In genomic region chr11:98751221-98751782, GRCm38 (mm10) we compare ENCODE assay signal across 8 mouse cellular contexts. TPM values are rescaled to one million over a fixed set of nuclear protein-coding genes. Genes with fewer than 3 reads are reported as not detected.
DNase-seq lines count a peak whose midpoint lies in the region; ATAC-seq and TF ChIP-seq lines count a peak whose summit lies in the region.

No protein-coding gene starts in this region.

- peak overlapping the region; percentile 32; the same call in 1 of the 2 replicates for H3K4me2 ChIP-seq in limb, embryonic 12.5 days
- peak overlapping the region; percentile 77 for H3K4me2 ChIP-seq in neural tube, embryonic 12.5 days (replicated peaks)

- no peaks in the 10 kb centered on the region for H3K9me3 ChIP-seq in limb, embryonic 12.5 days
- no peaks in the 10 kb centered on the region for H3K9me3 ChIP-seq in neural tube, embryonic 12.5 days

- H3K27ac ChIP-seq in gastrocnemius, adult 2 months, result peak overlapping the region; percentile 100
- peak overlapping the region; percentile 80 for H3K27ac ChIP-seq in limb, embryonic 12.5 days
- peak overlapping the region; percentile 83 for H3K27ac ChIP-seq in neural tube, embryonic 12.5 days

- peak overlapping the region; percentile 66 for H3K4me3 ChIP-seq in gastrocnemius, adult 2 months
- no peak overlapping the region for H3K4me3 ChIP-seq in limb, embryonic 12.5 days (replicated peaks)
- no peak overlapping the region; the same call in 1 of the 2 replicates for H3K4me3 ChIP-seq in neural tube, embryonic 12.5 days

- WGBS in limb, embryonic 12.5 days, result 48% methylated on average over 6 of the region's 6 CpGs
- WGBS in neural tube, embryonic 12.5 days, result 48% methylated on average over 6 of the region's 6 CpGs

- H3K36me3 ChIP-seq in limb, embryonic 12.5 days, result peaks cover 26% of the 10 kb centered on the region; the same call in 1 of the 2 replicates
- peaks cover 26% of the 10 kb centered on the region for H3K36me3 ChIP-seq in neural tube, embryonic 12.5 days

- H3K9ac ChIP-seq in limb, embryonic 12.5 days (replicated peaks), result peak overlapping the region; percentile 40
- H3K9ac ChIP-seq in neural tube, embryonic 12.5 days, result peak overlapping the region; percentile 46

- no peaks in the 10 kb centered on the region for H3K27me3 ChIP-seq in limb, embryonic 12.5 days
- no peaks in the 10 kb centered on the region for H3K27me3 ChIP-seq in neural tube, embryonic 12.5 days (replicated peaks)

- peak; percentile 32 for DNase-seq in gastrocnemius, adult 2 months
- no peak for DNase-seq in gastrocnemius, adult 8-10 months (ENCODE audit: low spot score in 2 of 2)
- peak; percentile 75 for DNase-seq in cerebellum, adult 9-11 months
- peak; percentile 48 to 57 for DNase-seq in heart, postnatal 10 days
- no peak for DNase-seq in left cerebral cortex, adult 8-10 months (ENCODE audit: low spot score in 2 of 2)
- no peak for DNase-seq in thymus, postnatal 25 days

- H3K4me1 ChIP-seq in limb, embryonic 12.5 days (replicated peaks), result peaks cover 75% of the 10 kb centered on the region
- H3K4me1 ChIP-seq in neural tube, embryonic 12.5 days, result peaks cover 84% of the 10 kb centered on the region

- no peak for TF ChIP-seq CTCF in gastrocnemius, adult 2 months (IDR thresholded peaks at IDR 0.05)

- intact Hi-C loops in gastrocnemius, adult 2 months (cut with DNase I), result no loop called here
- intact Hi-C loops in heart, postnatal 10 days (cut with DNase I), result loop anchor here (5.0 kb wide), 1 partner anchor 39 kb away; no protein-coding TSS in a partner anchor

- no peak for ATAC-seq in limb, embryonic 12.5 days (ENCODE audit: insufficient number of reproducible peaks, insufficient read depth, low FRiP score, low TSS enrichment, low read depth)
- ATAC-seq in neural tube, embryonic 12.5 days (ENCODE audit: low FRiP score, low read depth), result peak; percentile 45; the same call in 1 of the 2 replicates

RNA-seq across cellular contexts. Expression of gene Thra, which starts 10.9 kb away (rescaled TPM):
- total RNA-seq in gastrocnemius, adult 2 months (2021), result 10 to 100 TPM; 78.8 to 96.8 TPM
- total RNA-seq in gastrocnemius, adult 8-10 months (2022), result 10 to 100 TPM; 67.5 to 81.5 (median 76.2) TPM
- total RNA-seq in heart, postnatal 10 days (2021), result 100 to 1,000 TPM; 172 to 190 TPM
- 22.3 and 24.9 TPM in 2 replicates for polyA plus RNA-seq in limb, embryonic 12.5 days (2016; fragmentation: Nextera tagmentation; extraction: Ambion mirVana)
- 56.9 and 67.0 TPM in 2 replicates for polyA plus RNA-seq in neural tube, embryonic 12.5 days (2016; fragmentation: Nextera tagmentation; extraction: Ambion mirVana)
- 100 to 1,000 TPM; 713 to 794 (median 760) TPM for total RNA-seq in left cerebral cortex, adult 8-10 months (2022)

RNA-seq across cellular contexts. Expression of gene Med24, which starts 22.1 kb away (rescaled TPM):
- total RNA-seq in gastrocnemius, adult 2 months (2021), result 10 to 100 TPM; 52.0 to 58.4 TPM
- 10 to 100 TPM; 42.2 to 48.4 (median 47.9) TPM for total RNA-seq in gastrocnemius, adult 8-10 months (2022)
- total RNA-seq in heart, postnatal 10 days (2021), result 10 to 100 TPM; 44.9 to 52.1 TPM
- 74.4 and 79.3 TPM in 2 replicates for polyA plus RNA-seq in limb, embryonic 12.5 days (2016; fragmentation: Nextera tagmentation; extraction: Ambion mirVana)
- 78.7 and 80.0 TPM in 2 replicates for polyA plus RNA-seq in neural tube, embryonic 12.5 days (2016; fragmentation: Nextera tagmentation; extraction: Ambion mirVana)
- 100 to 1,000 TPM; 109 to 128 (median 117) TPM for total RNA-seq in left cerebral cortex, adult 8-10 months (2022)

RNA-seq across cellular contexts. Expression of gene Nr1d1, which starts 23.8 kb away (rescaled TPM):
- 100 to 1,000 TPM in 1 of 2 experiments, 10 to 100 TPM in 1; 56.3 to 152 TPM for total RNA-seq in gastrocnemius, adult 2 months (2021)
- 100 to 1,000 TPM in 2 of 4 experiments, 10 to 100 TPM in 2; 83.4 to 175 (median 99.4) TPM for total RNA-seq in gastrocnemius, adult 8-10 months (2022)
- total RNA-seq in heart, postnatal 10 days (2021), result 10 to 100 TPM; 31.1 to 32.7 TPM
- 0.79 and 1.0 TPM in 2 replicates for polyA plus RNA-seq in limb, embryonic 12.5 days (2016; fragmentation: Nextera tagmentation; extraction: Ambion mirVana)
- polyA plus RNA-seq in neural tube, embryonic 12.5 days (2016; fragmentation: Nextera tagmentation; extraction: Ambion mirVana), result 1.5 and 2.1 TPM in 2 replicates
- 100 to 1,000 TPM; 137 to 177 (median 145) TPM for total RNA-seq in left cerebral cortex, adult 8-10 months (2022)

RNA-seq across cellular contexts. Expression of gene Msl1, which starts 44.0 kb away (rescaled TPM):
- total RNA-seq in gastrocnemius, adult 2 months (2021), result 10 to 100 TPM; 51.8 to 69.4 TPM
- 10 to 100 TPM; 53.9 to 57.7 (median 55.8) TPM for total RNA-seq in gastrocnemius, adult 8-10 months (2022)
- total RNA-seq in heart, postnatal 10 days (2021), result 10 to 100 TPM; 70.3 to 83.4 TPM
- polyA plus RNA-seq in limb, embryonic 12.5 days (2016; fragmentation: Nextera tagmentation; extraction: Ambion mirVana), result 32.7 and 35.3 TPM in 2 replicates
- 37.0 and 40.8 TPM in 2 replicates for polyA plus RNA-seq in neural tube, embryonic 12.5 days (2016; fragmentation: Nextera tagmentation; extraction: Ambion mirVana)
- 100 to 1,000 TPM; 167 to 198 (median 186) TPM for total RNA-seq in left cerebral cortex, adult 8-10 months (2022)

RNA-seq across cellular contexts. Expression of gene Csf3, which starts 50.2 kb away (rescaled TPM):
- total RNA-seq in gastrocnemius, adult 2 months (2021), result not detected
- not detected for total RNA-seq in gastrocnemius, adult 8-10 months (2022)
- total RNA-seq in heart, postnatal 10 days (2021), result not detected
- not detected in 2 replicates for polyA plus RNA-seq in limb, embryonic 12.5 days (2016; fragmentation: Nextera tagmentation; extraction: Ambion mirVana)
- not detected in 2 replicates for polyA plus RNA-seq in neural tube, embryonic 12.5 days (2016; fragmentation: Nextera tagmentation; extraction: Ambion mirVana)
- total RNA-seq in left cerebral cortex, adult 8-10 months (2022), result not detected

Comparison
In these comparisons a context has a peak if more than half of its experiments do, and no peak if none do; other contexts are left out.
1. DNase-seq: peak in gastrocnemius, adult 2 months (single experiment), cerebellum, adult 9-11 months (single experiment) and heart, postnatal 10 days (2 of 2); none in gastrocnemius, adult 8-10 months (0 of 2), left cerebral cortex, adult 8-10 months (0 of 2) and thymus, postnatal 25 days (single experiment).
2. Peak in every context shown above with its lines, with median percentiles within 50 percentile points of each other: H3K27ac ChIP-seq.